Mouse (Mus musculus): Measurements from ENCODE around the gene Osbpl10.

- TF ChIP-seq CTCF (IDR thresholded peaks at IDR 0.05; ENCODE audit: low read depth) = no peak; the same call in 1 of the 2 replicates
- TF ChIP-seq EP300 (IDR thresholded peaks at IDR 0.05; ENCODE audit: low read depth) = no peak
Observed at GRCm38 (mm10) chr9:114978281-114979111, at the start of gene Osbpl10.

Data from heart, postnatal 0 days (tissue).